Mouse (Mus musculus): ENCODE results near the gene Sp4.

Sp4 gene

GRCm38 (mm10) chr12:118276385-118276784, 24.9 kb downstream of the Sp4 start:
- no peak for DNase-seq (ENCODE audit: low read depth, low spot score)

GRCm38 (mm10) chr12:118264905-118265304, 36.3 kb downstream of the Sp4 start:
- DNase-seq (ENCODE audit: low read depth, low spot score): no peak

GRCm38 (mm10) chr12:118263878-118264277, 37.4 kb downstream of the Sp4 start:
- no peak for DNase-seq (ENCODE audit: low read depth, low spot score)

GRCm38 (mm10) chr12:118255292-118255782, 45.9 kb downstream of the Sp4 start:
- DNase-seq (ENCODE audit: low read depth, low spot score): no peak

- DNase-seq (ENCODE audit: low read depth, low spot score): no peak
Measured at GRCm38 (mm10) chr12:118221182-118221581, 80.1 kb downstream of the Sp4 start.

- no peak for DNase-seq (ENCODE audit: low read depth, low spot score)
Measured at GRCm38 (mm10) chr12:118220062-118220461, 81.2 kb downstream of the Sp4 start.

GRCm38 (mm10) chr12:118212163-118212562, 89.1 kb downstream of the Sp4 start:
- DNase-seq (ENCODE audit: low read depth, low spot score): no peak

- peak; percentile 60 for DNase-seq (ENCODE audit: low read depth, low spot score)
Measured at GRCm38 (mm10) chr12:118198386-118199093, 102.7 kb downstream of the Sp4 start, which contains the start of gene Dnah11. TSS of gene Dnah11 (minus strand) at chr12:118199043.

GRCm38 (mm10) chr12:118196583-118196982, 104.7 kb downstream of the Sp4 start:
- no peak for DNase-seq (ENCODE audit: low read depth, low spot score)

GRCm38 (mm10) chr12:118189535-118189934, 111.7 kb downstream of the Sp4 start:
- no peak for DNase-seq (ENCODE audit: low read depth, low spot score)

- no peak for DNase-seq (ENCODE audit: low read depth, low spot score)
Measured at GRCm38 (mm10) chr12:118187663-118188062, 113.6 kb downstream of the Sp4 start.

GRCm38 (mm10) chr12:118186881-118187489, 114.3 kb downstream of the Sp4 start:
- DNase-seq (ENCODE audit: low read depth, low spot score): no peak

- DNase-seq (ENCODE audit: low read depth, low spot score): no peak
Measured at GRCm38 (mm10) chr12:118186120-118186880, 114.9 kb downstream of the Sp4 start.

Data from WW6 (cell line).